Mouse (Mus musculus) lung, adult 2 months (tissue): ENCODE results near the gene Srrm1. TPM values are rescaled to one million over a fixed set of nuclear protein-coding genes. Genes with fewer than 3 reads are reported as not detected.
"Not testable (repeated sequence)": the region's sequence is repeated elsewhere in the genome, so short reads cannot be mapped to it uniquely, and the experiment has no call there.

Experiments used
- DNase-seq: peaks from one replicate; pipeline ENCODE4 v3.0.0; 2022
- H3K4me1 ChIP-seq: fragments of 200-500 bp; 2 replicates; pipeline ENCODE4 v1.6.1; 2011; ENCODE audit warnings: low read length; ENCODE audit not compliant: control insufficient read depth, insufficient read depth
- H3K4me3 ChIP-seq: fragments of 200-500 bp; replicated peaks from 2 replicates; pipeline ENCODE3; 2011; ENCODE audit warnings: low read depth, mild to moderate bottlenecking, control low read depth, low read length; ENCODE audit errors: extremely low read depth
- CTCF ChIP-seq: fragments of 200-500 bp; IDR thresholded peaks from 2 replicates; pipeline ENCODE4 v1.5.1; 2011; ENCODE audit warnings: mild to moderate bottlenecking, low read length, control low read depth; ENCODE audit not compliant: insufficient read depth
- POLR2A ChIP-seq: fragments of 200-500 bp; IDR thresholded peaks from 2 replicates; pipeline ENCODE4 v1.6.1; 2011; ENCODE audit warnings: low read depth, mild to moderate bottlenecking, control low read depth, low read length, borderline replicate concordance; ENCODE audit errors: extremely low read depth
- WGBS: fragments of 180-500 bp; shearing (Covaris S2); methylation state at CpG from one replicate; pipeline ENCODE4 v1.1.7; 2018; 5-methylcytosine and 5-hydroxymethylcytosine counted together
- polyA plus RNA-seq: library from polyadenylated mRNA; depleted of rRNA; stranded (reverse); fragments of >200 nt; gene quantifications from 2 replicates; pipeline ENCODE4 v1.2.3, GENCODE M21; 2012

Srrm1 gene
- polyA plus RNA-seq, 1 experiment: 31.0 TPM

DNA sequence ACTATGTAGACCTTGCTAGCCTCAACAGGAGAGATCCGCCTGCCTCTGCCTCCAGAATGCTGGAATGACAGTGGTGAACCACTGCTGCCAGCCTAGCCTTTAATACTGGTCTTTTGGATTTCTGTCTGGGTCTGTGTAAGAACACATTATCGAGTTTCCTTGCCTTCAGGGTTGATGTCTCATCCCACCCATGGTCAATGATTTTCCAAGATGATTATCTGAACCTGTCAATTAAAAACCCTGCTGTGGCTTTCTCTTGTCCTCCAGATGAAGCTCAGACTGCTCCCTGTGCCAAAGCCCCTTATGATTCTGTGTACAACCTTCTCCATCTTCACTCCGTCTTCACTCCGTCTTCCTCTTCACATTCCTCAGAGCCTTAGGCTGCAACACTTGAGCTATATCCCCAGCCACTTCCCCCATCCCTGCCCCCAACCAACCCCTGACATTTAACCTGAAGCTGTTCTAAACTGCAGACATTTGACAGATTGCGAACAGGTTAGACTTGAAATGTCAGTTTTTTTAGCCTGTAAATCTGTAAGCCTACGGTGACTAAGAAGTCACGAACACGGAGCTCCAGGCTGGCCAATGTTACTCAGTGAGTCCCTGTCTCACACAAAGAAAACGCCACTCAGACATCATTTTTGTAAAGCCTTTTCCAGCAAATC lies 2.9 kb upstream of the Srrm1 start:
- TF ChIP-seq CTCF: no peak
- TF ChIP-seq POLR2A: no peak
- H3K4me3 ChIP-seq: no peak overlapping the region
- peaks cover 12% of the 10 kb centered on the region for H3K4me1 ChIP-seq
- 52% methylated on average over 9 of the region's 9 CpGs for WGBS
- no peak for DNase-seq

GRCm38 (mm10) chr4:135354751-135355150 lies 1.6 kb upstream of the Srrm1 start:
- H3K4me1 ChIP-seq: peaks cover 13% of the 10 kb centered on the region
- H3K4me3 ChIP-seq, DNase-seq: not testable (repeated sequence)

GRCm38 (mm10) chr4:135353794-135354450 lies 801 bp upstream of the Srrm1 start:
- peak; percentile 23 for DNase-seq
- TF ChIP-seq CTCF (no peak), POLR2A (no peak)
- H3K4me1 ChIP-seq: peaks cover 13% of the 10 kb centered on the region
- 6% methylated on average over 12 of the region's 12 CpGs for WGBS
- H3K4me3 ChIP-seq: peak overlapping the region; percentile 83

DNA sequence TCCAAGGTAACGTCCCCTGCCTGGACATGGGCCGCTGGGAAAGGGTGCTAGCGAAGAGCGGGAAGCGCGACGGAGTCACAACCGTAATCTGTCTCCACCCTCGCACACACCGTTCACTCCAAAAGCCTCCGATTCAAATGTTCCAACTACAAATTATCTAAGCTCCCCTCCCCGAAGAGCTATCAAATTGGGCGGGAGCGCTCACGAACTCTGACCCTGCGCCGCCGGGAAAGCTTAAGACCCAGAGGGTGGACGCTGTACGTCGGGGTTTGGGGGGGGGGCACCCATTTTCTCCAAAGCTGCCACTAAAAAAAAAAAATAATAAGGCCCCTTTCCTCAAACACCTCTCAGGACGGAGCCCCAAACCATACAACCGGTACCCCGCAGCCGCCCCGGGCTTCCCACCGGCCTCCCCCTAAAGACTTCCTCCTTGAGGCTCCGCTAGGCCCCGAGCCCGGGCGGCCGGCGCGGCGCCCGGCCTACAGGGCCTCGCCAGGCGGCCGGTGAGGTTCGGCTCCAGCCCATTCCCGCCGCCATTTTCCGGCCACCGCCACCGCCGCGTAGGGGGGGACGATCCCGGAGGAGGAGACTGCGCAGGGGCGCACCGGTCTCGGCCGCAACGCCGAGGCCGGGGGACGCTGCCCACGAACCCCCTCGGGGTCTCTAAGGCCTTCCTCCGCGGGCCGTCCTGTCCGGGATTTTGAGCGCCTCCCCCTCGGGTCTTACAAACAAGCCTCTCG lies 625 bp downstream of the Srrm1 start:
- DNase-seq: no peak
- peaks cover 13% of the 10 kb centered on the region for H3K4me1 ChIP-seq
- peak overlapping the region; percentile 91 for H3K4me3 ChIP-seq
- TF ChIP-seq POLR2A (no peak), CTCF (no peak)
- WGBS: under 1% methylated on average over 67 of the region's 67 CpGs

- DNase-seq: no peak
- H3K4me1 ChIP-seq: no peaks in the 10 kb centered on the region
- WGBS: 72% methylated on average over 14 of the region's 14 CpGs
- H3K4me3 ChIP-seq: no peak overlapping the region
- TF ChIP-seq POLR2A (no peak), CTCF (no peak)
Observed at GRCm38 (mm10) chr4:135337376-135337942, 15.7 kb downstream of the Srrm1 start.

- 68% methylated on average over 3 of the region's 3 CpGs for WGBS
- no peak for DNase-seq
- H3K4me3 ChIP-seq: no peak overlapping the region
Observed at GRCm38 (mm10) chr4:135336023-135336357, 17.1 kb downstream of the Srrm1 start.

GRCm38 (mm10) chr4:135335327-135336022 lies 17.6 kb downstream of the Srrm1 start:
- no peaks in the 10 kb centered on the region for H3K4me1 ChIP-seq
- no peak for TF ChIP-seq CTCF
- no peak for TF ChIP-seq POLR2A
- WGBS: 63% methylated on average over 9 of the region's 9 CpGs
- DNase-seq: no peak
- no peak overlapping the region for H3K4me3 ChIP-seq

More at GRCm38 (mm10) chr4:135336023-135336357, 17.1 kb downstream of the Srrm1 start:
- TF ChIP-seq CTCF (no peak), POLR2A (no peak)
- no peaks in the 10 kb centered on the region for H3K4me1 ChIP-seq

- DNase-seq: no peak
- WGBS: 59% methylated on average over 3 of the region's 3 CpGs
- H3K4me1 ChIP-seq: peaks cover 6% of the 10 kb centered on the region; the same call in 1 of the 2 replicates
- H3K4me3 ChIP-seq: no peak overlapping the region
- TF ChIP-seq CTCF (no peak), POLR2A (no peak)
Observed at GRCm38 (mm10) chr4:135326469-135326868, 26.7 kb downstream of the Srrm1 start.

GRCm38 (mm10) chr4:135326046-135326445 lies 27.1 kb downstream of the Srrm1 start:
- Histone ChIP-seq H3K4me1 (peaks cover 6% of the 10 kb centered on the region; the same call in 1 of the 2 replicates), H3K4me3 (no peak overlapping the region)
- no peak for DNase-seq
- TF ChIP-seq POLR2A (no peak), CTCF (no peak)

- 84% methylated on average over 8 of the region's 8 CpGs for WGBS
- DNase-seq: no peak
- TF ChIP-seq POLR2A: no peak
- no peak for TF ChIP-seq CTCF
- Histone ChIP-seq H3K4me3 (no peak overlapping the region), H3K4me1 (peaks cover 6% of the 10 kb centered on the region; the same call in 1 of the 2 replicates)
Observed at GRCm38 (mm10) chr4:135323021-135323420, 30.1 kb downstream of the Srrm1 start.
